Mouse (Mus musculus) testis, adult 2 months (tissue): ENCODE measurements at regions not wholly inside any gene's neighbourhood (a gene's known extent, or its start where the extent isn't known, plus 50 kb on each side); places are given as distances from the start of the nearest gene placed in this dataset.

Experiments used
- CTCF ChIP-seq: fragments of 200-500 bp; IDR thresholded peaks from 2 replicates; pipeline ENCODE4 v1.5.1; 2012; ENCODE audit warnings: low read depth, mild to moderate bottlenecking, inconsistent platforms, low read length, moderate library complexity; ENCODE audit not compliant: control insufficient read depth, insufficient read depth, insufficient replicate concordance
- POLR2A ChIP-seq: fragments of 200-500 bp; IDR thresholded peaks from 2 replicates; pipeline ENCODE4 v1.6.1; 2012; ENCODE audit warnings: low read depth, mild to moderate bottlenecking, inconsistent platforms, low read length, moderate library complexity; ENCODE audit not compliant: control insufficient read depth

DNA sequence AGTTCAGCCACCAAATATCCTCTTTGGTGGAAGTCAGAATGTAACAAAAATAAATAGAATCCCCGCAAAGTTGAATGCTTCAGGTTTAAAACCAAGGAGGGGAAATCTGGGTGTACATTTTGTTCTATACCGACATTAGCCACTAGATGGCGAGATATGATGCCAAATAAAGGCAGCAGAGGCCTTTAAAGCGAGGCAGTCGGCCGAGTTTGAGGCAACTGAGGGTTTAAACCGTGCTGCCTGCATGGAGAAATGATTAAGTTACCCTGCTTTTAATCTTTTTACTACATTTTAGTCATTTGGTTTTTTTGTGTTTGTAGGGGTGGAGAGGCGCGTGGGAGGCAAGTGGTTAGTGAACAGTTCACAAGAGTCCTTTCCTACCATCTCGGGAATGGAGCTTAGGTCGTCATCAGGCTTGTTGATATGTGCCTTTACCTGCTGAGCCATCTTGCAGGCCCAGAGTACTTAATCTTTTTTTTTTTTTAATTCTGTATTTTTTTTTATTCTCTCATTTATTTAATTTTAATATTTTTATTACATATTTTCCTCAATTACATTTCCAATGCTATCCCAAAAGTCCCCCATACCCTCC lies 2828.7 kb downstream of the 9330182O14Rik start:
- TF ChIP-seq CTCF (peak; percentile 26; the same call in 1 of the 2 replicates), POLR2A (no peak)
